Mouse (Mus musculus): ENCODE measurements around the gene Olfr603. TPM values are rescaled to one million over a fixed set of nuclear protein-coding genes. Genes with fewer than 3 reads are reported as not detected.
"Not testable (repeated sequence)": the region's sequence is repeated elsewhere in the genome, so short reads cannot be mapped to it uniquely, and the experiment has no call there.

Olfr603 gene
- total RNA-seq (2021) = not detected
- long read RNA-seq = 0 reads

- DNase-seq (ENCODE audit: low spot score in 2 of 2) = no peak
Measured at GRCm38 (mm10) chr7:103386077-103386476, at the start of gene Olfr603. Gene Olfr603, minus strand, starts transcription at chr7:103386177.

GRCm38 (mm10) chr7:103414772-103415171 is 28.8 kb upstream of the Olfr603 start, which contains the start of gene Usp17lc:
Gene Usp17lc, plus strand, starts transcription at chr7:103415072.
- DNase-seq (ENCODE audit: low spot score in 2 of 2) = not testable (repeated sequence)

- not testable (repeated sequence) for DNase-seq (ENCODE audit: low spot score in 2 of 2)
Measured at GRCm38 (mm10) chr7:103406521-103407055, 20.6 kb upstream of the Olfr603 start.

- no peak for DNase-seq (ENCODE audit: low spot score in 2 of 2)
Measured at GRCm38 (mm10) chr7:103398981-103399380, 13.0 kb upstream of the Olfr603 start.

- no peak for DNase-seq (ENCODE audit: low spot score in 2 of 2)
Measured at GRCm38 (mm10) chr7:103397758-103398157, 11.8 kb upstream of the Olfr603 start.

- DNase-seq (ENCODE audit: low spot score in 2 of 2) = no peak
Measured at GRCm38 (mm10) chr7:103362555-103362954, 23.4 kb downstream of the Olfr603 start, which contains the start of gene Olfr601. Gene Olfr601, minus strand, starts transcription at chr7:103362655.

- no peak for DNase-seq (ENCODE audit: low spot score in 2 of 2)
Measured at GRCm38 (mm10) chr7:103349569-103349968, 36.4 kb downstream of the Olfr603 start, which contains the start of gene Olfr600. Gene Olfr600, minus strand, starts transcription at chr7:103349669.

GRCm38 (mm10) chr7:103335617-103336016 is 50.4 kb downstream of the Olfr603 start, which contains the start of gene Olfr599:
Gene Olfr599, plus strand, starts transcription at chr7:103335917.
- DNase-seq (ENCODE audit: low spot score in 2 of 2) = no peak

Small RNAs within 50 kb of the gene (microRNA-seq; reads per million reads assigned to microRNA genes)
- gene Gm25774 = 0 reads per million in 2 experiments

Other genes with a start within 250 kb of the Olfr603 start
- not detected for gene Olfr588-ps1, start 245.3 kb downstream of the Olfr603 start, total RNA-seq (2021)
- not detected for gene Olfr589, start 229.8 kb downstream of the Olfr603 start, total RNA-seq (2021)
- gene Olfr591, start 207.8 kb downstream of the Olfr603 start, total RNA-seq (2021) = not detected
- not detected for gene Olfr592, start 201.4 kb downstream of the Olfr603 start, total RNA-seq (2021)
- gene Olfr593, start 174.3 kb downstream of the Olfr603 start, total RNA-seq (2021) = not detected
- gene Olfr594, start 169.2 kb downstream of the Olfr603 start, total RNA-seq (2021) = not detected
- gene Usp17ld, start 133.7 kb downstream of the Olfr603 start, total RNA-seq (2021) = not detected
- not detected for gene Olfr596, start 80.5 kb downstream of the Olfr603 start, total RNA-seq (2021)
- not detected for gene Olfr597, start 69.9 kb downstream of the Olfr603 start, total RNA-seq (2021)
- gene Olfr598, start 62.6 kb downstream of the Olfr603 start, total RNA-seq (2021) = not detected
- not detected for gene Olfr599, start 50.3 kb downstream of the Olfr603 start, total RNA-seq (2021)
- gene Olfr600, start 36.5 kb downstream of the Olfr603 start, total RNA-seq (2021) = not detected
- not detected for gene Olfr601, start 23.5 kb downstream of the Olfr603 start, total RNA-seq (2021)
- not detected for gene Usp17lc, start 28.9 kb upstream of the Olfr603 start, total RNA-seq (2021)
- not detected for gene Olfr605, start 59.3 kb upstream of the Olfr603 start, total RNA-seq (2021)
- gene Olfr606, start 62.9 kb upstream of the Olfr603 start, total RNA-seq (2021) = not detected
- gene Olfr607, start 78.0 kb upstream of the Olfr603 start, total RNA-seq (2021) = not detected
- not detected for gene Olfr608, start 83.7 kb upstream of the Olfr603 start, total RNA-seq (2021)
- gene Olfr609, start 111.9 kb upstream of the Olfr603 start, total RNA-seq (2021) = not detected
- not detected for gene Olfr610, start 125.9 kb upstream of the Olfr603 start, total RNA-seq (2021)
- gene Olfr611, start 134.7 kb upstream of the Olfr603 start, total RNA-seq (2021) = not detected
- gene Olfr612, start 156.5 kb upstream of the Olfr603 start, total RNA-seq (2021) = not detected
- not detected for gene Olfr613, start 161.9 kb upstream of the Olfr603 start, total RNA-seq (2021)
- gene Olfr615, start 169.9 kb upstream of the Olfr603 start, total RNA-seq (2021) = not detected
- not detected for gene Olfr616, start 183.0 kb upstream of the Olfr603 start, total RNA-seq (2021)
- not detected for gene Olfr617, start 186.9 kb upstream of the Olfr603 start, total RNA-seq (2021)
- gene Olfr618, start 203.9 kb upstream of the Olfr603 start, total RNA-seq (2021) = not detected
- gene Olfr619, start 214.4 kb upstream of the Olfr603 start, total RNA-seq (2021) = not detected
- gene Olfr620, start 226.4 kb upstream of the Olfr603 start, total RNA-seq (2021) = not detected

Data from layer of hippocampus, adult 18-20 months (tissue).